Mouse (Mus musculus) urinary bladder, postnatal 10 days (tissue): ENCODE results near the gene Aars2.

Source experiments
- DNase-seq: peaks from one replicate; pipeline ENCODE4 v3.0.0; 2022; ENCODE audit warnings: low spot score

Aars2 gene

GRCm38 (mm10) chr17:45557998-45558862, 51.6 kb downstream of the Aars2 start:
- DNase-seq = no peak

DNA sequence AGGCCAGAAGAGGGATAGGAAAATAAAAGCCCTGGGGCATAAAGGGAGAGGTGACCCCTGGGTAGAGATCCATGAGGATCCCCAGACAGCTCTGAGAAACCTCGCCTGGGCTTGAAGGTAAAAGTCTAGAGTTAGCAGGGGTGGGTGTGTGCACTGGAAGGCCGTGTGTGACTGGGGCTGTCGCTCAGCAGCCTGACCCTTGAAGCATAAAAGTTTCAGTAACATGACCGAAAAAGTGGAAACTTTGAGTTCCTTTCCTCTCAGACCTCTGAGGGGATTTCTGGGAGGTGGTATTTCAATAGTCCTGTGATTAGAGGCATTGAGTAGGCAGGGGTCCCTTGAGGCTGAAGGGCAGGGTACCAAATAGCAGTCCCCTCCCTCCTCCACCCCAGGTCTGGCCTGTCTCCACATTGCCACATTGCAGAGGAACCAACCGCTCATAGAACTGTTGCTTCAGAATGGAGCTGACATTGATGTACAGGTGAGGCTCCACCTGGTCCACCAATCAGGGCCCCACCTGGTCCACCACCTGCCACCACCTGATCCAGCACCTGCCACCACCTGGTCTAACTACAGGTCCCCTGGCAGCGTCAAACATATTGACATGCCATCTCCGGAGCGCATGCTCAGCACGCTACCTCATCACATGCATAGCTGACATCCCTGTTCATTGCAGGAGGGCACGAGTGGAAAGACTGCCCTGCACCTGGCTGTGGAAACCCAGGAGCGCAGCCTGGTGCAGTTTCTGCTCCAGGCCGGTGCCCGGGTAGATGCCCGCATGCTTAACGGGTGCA, 53.3 kb downstream of the Aars2 start:
- DNase-seq = no peak

DNA sequence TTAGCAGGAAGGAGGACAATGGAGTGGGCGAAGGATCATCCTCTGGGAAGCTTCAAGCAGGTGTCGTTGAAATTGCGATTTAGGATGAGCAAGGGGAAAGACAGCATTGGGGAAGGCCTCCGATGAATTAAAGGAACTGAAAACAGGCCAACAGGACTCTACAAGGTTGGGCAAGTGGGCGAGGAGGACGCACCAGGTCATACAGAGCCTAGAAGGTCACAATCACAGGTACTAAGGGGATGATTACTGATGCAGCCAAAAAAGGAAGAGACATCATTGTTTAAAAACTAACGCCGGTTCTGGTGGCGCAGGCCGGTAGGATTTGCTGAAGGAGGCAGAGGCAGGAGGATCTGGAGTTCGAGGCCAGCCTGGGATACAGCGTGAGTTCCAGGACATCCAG, 56.6 kb downstream of the Aars2 start:
- no peak for DNase-seq

DNA sequence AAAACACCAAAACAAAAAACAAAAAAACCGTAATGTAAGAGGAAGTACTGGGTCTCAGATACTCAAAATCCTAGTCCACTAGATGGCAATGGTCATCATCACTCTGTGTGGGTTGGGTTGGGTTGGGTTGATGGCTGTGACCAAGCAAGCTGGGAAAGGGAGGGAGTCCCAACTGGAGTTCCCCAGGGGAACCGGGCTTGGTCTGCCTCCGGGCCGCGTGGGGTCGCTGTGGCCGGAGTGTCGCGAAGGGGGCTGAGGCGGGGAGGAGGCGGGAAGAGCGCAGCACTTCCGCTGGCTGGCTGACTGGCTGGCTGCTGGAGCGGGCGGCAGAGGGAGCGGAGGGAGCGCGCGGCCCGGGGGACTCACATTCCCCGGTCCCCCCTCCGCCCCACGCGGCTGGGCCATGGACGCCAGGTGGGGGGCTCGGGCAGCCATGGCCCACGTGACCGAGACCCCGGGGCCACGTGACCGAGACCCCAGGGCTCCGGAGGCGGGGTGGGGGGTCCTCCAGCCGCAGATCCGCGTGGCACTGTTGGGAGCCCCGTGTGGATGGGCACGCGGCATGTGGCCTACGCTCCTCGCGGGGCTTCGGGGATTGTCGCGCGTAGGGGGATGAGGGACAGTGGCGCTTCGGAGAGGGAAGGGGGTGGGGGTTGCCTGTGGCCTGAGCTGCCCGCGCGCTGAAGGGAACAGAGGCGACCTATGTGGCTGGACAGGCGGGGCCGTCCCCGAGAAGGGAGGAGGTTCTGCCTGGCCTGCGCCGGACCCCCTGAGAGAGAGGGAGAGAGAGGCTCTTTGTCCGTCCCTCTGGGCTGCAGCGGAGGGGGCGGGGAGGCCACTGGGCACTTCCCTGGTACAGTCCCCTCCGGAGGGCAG, 57.3 kb downstream of the Aars2 start, which contains the start of gene Slc35b2:
Slc35b2 (plus strand) TSS at position 220 of the 876 bp plus-strand sequence.
- peak; percentile 84 for DNase-seq

DNA sequence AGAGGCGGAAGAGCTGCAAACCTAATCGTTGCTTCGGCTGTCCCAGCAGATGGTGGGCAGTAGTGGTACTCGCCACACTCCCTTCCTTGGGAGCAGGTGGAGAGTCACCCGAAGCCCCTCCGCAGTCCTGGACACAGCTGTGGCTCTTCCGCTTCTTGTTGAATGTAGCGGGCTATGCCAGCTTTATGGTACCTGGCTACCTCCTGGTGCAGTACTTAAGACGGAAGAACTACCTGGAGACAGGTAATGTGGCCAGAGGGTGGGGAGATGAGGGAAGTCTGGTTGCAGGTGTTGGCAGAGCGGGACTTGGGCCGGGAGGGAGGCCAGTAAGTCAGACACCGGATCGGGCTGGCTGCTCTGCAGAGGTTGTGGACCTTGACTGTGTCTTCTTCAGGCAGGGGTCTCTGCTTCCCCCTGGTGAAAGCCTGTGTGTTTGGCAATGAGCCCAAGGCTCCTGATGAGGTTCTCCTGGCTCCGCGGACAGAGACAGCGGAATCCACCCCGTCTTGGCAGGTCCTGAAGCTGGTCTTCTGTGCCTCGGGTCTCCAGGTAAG, 58.0 kb downstream of the Aars2 start:
- DNase-seq = no peak

- DNase-seq = no peak
Measured at GRCm38 (mm10) chr17:45565103-45565502, 58.5 kb downstream of the Aars2 start.

DNA sequence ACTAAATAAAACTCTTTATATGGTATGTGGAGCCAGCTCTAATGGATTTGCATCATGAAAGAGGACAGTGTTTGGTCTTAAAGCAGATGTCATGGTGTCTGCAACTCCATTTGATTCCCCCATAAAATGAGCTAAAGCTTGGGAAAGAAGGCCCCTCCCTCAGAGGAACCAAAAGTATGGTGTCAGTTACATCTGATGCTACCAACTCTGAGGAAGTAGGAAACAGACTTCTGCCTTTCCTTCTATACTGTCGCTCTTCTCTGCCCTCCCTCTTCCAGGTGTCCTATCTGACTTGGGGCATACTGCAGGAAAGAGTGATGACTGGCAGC, 59.4 kb downstream of the Aars2 start:
- no peak for DNase-seq

- DNase-seq = no peak
Measured at GRCm38 (mm10) chr17:45566360-45567161, 59.9 kb downstream of the Aars2 start.

DNA sequence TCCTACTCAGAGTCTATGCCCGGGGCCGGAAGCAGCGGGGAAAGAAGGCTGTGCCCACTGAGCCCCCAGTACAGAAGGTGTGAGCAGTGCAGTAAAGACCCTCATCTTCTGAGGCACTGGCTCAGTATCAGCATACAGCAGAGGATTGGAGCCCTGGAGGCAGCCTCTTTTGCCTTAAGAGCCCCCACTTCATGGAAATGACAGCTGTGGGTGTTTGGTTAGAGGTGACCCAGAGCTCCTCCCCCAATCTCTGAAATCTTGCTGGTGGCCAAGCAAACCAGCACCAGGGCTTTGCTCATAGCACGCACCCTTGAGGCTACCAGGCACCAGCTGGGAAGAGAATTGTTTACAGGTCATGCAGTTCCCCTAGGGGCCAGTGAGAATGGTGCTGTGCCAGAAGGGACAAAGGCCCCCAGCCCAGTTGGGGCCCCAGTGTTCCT, 60.5 kb downstream of the Aars2 start:
- no peak for DNase-seq

DNA sequence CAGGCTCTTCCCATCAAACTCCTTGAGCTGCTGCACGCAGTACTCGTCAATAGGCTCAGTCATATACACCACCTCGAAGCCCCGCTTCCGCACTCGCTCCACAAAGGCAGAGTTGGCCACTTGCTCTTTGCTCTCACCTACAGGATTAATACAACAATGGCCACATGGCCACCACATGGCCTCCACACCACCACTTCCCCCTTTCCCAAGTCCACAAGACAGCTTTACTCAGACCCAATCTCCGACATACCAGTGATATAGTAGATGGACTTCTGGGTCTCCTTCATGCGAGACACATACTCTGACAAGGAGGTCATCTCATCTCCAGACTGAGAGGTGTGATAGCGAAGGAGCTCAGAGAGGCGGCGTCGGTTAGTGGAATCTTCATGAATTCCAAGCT, 62.3 kb downstream of the Aars2 start:
- DNase-seq = no peak

GRCm38 (mm10) chr17:45569999-45570398, 63.4 kb downstream of the Aars2 start:
- no peak for DNase-seq
